Mouse (Mus musculus): ENCODE results near the gene Dnaaf2.
"Not testable (repeated sequence)": the region's sequence is repeated elsewhere in the genome, so short reads cannot be mapped to it uniquely, and the experiment has no call there.

Dnaaf2 gene

GRCm38 (mm10) chr12:69163586-69163985 is 34.6 kb downstream of the Dnaaf2 start:
- DNase-seq: not testable (repeated sequence)

DNA sequence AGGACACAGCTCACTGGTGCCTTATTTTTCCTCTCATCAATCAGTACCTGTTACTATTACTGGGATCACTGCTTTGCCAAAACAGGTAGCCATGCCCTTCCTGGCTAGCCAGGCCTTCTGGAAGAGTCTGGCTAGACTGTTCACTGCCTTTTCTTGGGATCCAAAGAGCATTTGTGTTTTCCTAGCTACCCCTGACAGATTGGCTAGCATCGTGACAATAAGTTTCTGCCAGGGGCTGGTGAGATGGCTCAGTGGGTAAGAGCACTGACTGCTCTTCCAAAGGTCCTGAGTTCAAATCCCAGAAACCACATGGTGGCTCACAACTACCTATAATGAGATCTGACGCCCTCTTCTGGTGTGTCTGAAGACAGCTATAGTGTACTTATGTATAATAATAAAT is 37.6 kb downstream of the Dnaaf2 start:
- not testable (repeated sequence) for DNase-seq

DNA sequence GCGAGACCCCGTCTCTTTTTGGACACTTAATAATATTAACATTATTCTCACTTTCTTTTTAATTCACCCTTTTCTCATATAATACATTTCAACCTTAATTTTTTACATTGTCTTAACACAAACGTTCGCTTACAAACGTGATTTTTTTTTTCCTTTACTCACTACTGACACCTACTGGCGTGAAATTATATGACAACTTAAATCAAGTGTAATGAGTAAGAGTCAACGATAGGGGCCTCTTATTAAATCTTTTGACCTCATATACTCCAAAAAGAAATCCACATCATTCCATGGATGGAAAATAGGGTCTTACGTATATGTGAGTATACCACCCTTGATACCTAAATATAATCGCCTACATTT is 38.7 kb downstream of the Dnaaf2 start:
- DNase-seq: no peak

- peak; percentile 94 for DNase-seq
Observed at GRCm38 (mm10) chr12:69158765-69159577, 39.3 kb downstream of the Dnaaf2 start, which contains the start of gene Rps29. TSS of gene Rps29 (minus strand) at chr12:69159186.

- DNase-seq: no peak
Observed at GRCm38 (mm10) chr12:69158366-69158764, 39.9 kb downstream of the Dnaaf2 start.

DNA sequence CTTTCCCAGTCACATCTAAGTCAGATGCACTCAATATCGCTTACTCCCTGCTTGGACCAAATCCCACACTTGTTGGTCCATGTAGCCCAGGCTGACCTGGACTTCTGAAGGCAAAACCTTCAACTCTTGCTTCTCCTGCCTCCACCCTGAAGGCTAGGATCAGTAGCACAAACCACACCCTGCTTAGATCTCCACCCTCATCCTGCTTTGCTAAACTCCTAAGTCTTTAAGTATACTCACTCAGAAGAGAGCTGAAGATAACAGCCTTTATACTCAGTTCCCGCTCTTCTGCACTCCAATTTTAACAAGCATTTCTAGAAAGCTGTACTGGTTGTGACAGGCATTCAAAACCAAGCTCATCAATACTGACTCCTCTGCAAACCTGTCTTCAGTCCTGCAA is 41.1 kb downstream of the Dnaaf2 start:
- DNase-seq: no peak

DNA sequence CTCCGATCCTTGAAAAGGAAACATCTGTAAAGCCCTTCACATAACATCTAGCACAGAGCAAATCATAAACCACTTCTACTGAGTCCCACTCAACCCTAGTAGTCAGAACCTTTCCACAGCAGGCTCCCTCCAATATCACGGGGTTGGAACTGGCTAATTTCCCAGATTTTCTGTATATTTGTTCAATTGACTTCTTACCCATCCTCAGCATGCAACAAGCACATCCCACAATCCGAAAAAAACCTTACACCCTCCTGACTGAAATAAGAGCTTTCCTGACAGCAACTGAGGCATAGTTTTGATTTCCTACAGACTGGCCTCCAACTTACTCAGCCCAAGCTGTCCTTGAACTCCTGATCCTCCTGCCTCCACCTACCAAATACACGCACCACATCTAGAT is 41.8 kb downstream of the Dnaaf2 start:
- DNase-seq: no peak

GRCm38 (mm10) chr12:69155923-69156322 is 42.3 kb downstream of the Dnaaf2 start:
- DNase-seq: no peak

DNA sequence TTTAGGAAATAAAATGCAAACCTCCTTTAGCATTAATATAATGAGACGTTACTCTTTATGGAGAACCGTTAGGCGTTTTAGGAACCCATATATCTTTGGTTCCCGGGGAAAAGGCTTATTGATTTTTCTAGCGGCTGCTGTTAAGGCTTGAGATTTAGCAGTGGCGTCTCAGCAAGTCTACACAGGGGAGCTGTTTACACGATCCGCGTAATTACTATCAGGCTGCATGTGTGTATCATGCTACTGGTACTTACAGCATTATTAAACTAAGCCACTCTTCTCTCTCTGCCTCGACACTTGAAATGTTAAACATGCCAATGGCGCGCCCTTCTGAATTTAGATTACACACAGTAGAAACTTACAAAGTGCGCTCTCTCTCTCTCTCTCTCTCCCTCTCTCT is 48.2 kb downstream of the Dnaaf2 start:
- DNase-seq: no peak

- no peak for DNase-seq
Observed at GRCm38 (mm10) chr12:69147166-69147735, 51.0 kb downstream of the Dnaaf2 start.

DNA sequence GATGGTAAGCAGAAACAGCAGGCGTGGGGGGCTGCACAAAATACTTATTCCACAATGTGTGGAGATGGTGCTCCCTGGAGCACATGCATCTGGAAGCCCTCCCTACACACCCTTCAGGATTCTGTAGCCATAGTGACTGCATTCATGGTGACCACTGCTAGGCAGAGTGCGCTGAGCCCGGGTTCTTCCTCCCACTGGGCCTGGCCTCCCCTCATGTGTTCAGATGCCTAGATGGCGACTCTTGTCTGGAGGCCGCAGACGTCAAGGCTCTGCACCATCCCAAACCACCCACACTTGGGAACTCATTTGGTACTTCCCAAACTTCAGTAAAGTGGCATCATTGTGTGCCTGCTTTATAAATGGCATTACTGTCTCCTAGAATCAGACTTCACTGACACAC is 54.8 kb downstream of the Dnaaf2 start:
- no peak for DNase-seq

DNA sequence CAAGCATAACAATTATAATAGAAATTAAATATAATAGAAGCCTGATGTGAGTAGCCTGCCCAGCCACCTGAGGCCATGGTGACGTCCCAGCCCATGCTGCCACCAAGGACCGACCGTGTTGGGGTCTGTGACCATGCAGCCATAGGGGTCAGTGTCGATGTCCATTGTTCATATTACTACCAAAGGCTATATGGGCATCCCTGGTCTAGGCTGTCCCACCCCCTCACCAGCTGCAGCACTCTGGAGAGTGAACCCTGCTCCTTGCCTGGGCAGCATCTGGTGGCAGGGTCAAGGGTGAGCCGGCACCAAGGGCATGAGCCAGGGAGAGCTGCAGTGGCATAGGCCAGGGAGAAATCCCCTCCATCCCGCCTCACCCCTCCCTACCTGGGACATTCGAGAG is 58.4 kb downstream of the Dnaaf2 start:
- DNase-seq: no peak

DNA sequence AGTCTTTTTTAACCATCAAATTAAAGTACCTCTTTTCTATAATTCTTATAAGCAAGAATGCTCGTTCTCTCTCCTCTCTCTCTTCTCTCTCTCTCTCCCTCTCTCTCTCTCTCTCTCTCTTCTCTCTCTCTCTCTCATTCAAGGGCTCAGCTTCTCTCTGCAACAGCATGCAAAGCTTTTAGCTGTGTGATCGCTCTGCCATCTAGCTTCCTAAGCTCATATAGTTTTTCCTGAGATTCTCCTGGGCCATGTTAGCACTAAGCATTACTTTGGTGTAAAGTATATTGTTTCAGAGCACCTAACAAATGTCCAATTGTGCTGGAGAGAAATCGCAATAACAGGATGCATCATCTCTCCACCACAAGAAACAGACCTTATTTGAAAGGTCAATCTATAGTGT is 59.0 kb downstream of the Dnaaf2 start:
- no peak for DNase-seq
